Mouse (Mus musculus): ENCODE results near the gene Klc1.
A peak's percentile ranks its signal among the peaks of the same experiment; 100 is the strongest.
"Not testable (repeated sequence)": the region's sequence is repeated elsewhere in the genome, so short reads cannot be mapped to it uniquely, and the experiment has no call there.

The Klc1 gene

GRCm38 (mm10) chr12:111758381-111759175, at the start of gene Klc1:
Gene Klc1 (plus strand): TSS chr12:111758849.
- peak; percentile 59 for DNase-seq (ENCODE audit: low read depth, low spot score)

- DNase-seq (ENCODE audit: low read depth, low spot score) = no peak
These were observed 48.6 kb upstream of the Klc1 start for GRCm38 (mm10) chr12:111710091-111710490.

- no peak for DNase-seq (ENCODE audit: low read depth, low spot score)
These were observed 46.2 kb upstream of the Klc1 start for GRCm38 (mm10) chr12:111712476-111712875.

GRCm38 (mm10) chr12:111713004-111713651, 45.5 kb upstream of the Klc1 start, which contains the start of the genes Bag5 and Apopt1:
Gene Bag5 (minus strand): TSS chr12:111713257.
Gene Apopt1 (plus strand): TSS chr12:111713261.
- peak; percentile 81 for DNase-seq (ENCODE audit: low read depth, low spot score)

GRCm38 (mm10) chr12:111713880-111714279, 44.8 kb upstream of the Klc1 start:
- DNase-seq (ENCODE audit: low read depth, low spot score) = not testable (repeated sequence)

GRCm38 (mm10) chr12:111716505-111716904, 42.1 kb upstream of the Klc1 start:
- DNase-seq (ENCODE audit: low read depth, low spot score) = no peak

GRCm38 (mm10) chr12:111718656-111719055, 40.0 kb upstream of the Klc1 start:
- DNase-seq (ENCODE audit: low read depth, low spot score) = no peak

- no peak for DNase-seq (ENCODE audit: low read depth, low spot score)
These were observed 38.4 kb upstream of the Klc1 start for GRCm38 (mm10) chr12:111720222-111720621.

- DNase-seq (ENCODE audit: low read depth, low spot score) = no peak
These were observed 36.0 kb upstream of the Klc1 start for GRCm38 (mm10) chr12:111722654-111723053.

GRCm38 (mm10) chr12:111724638-111725337, 33.9 kb upstream of the Klc1 start:
- no peak for DNase-seq (ENCODE audit: low read depth, low spot score)

- no peak for DNase-seq (ENCODE audit: low read depth, low spot score)
These were observed 33.1 kb upstream of the Klc1 start for GRCm38 (mm10) chr12:111725338-111726121.

- no peak for DNase-seq (ENCODE audit: low read depth, low spot score)
These were observed 32.6 kb upstream of the Klc1 start for GRCm38 (mm10) chr12:111726122-111726463.

GRCm38 (mm10) chr12:111727956-111728355, 30.7 kb upstream of the Klc1 start:
- no peak for DNase-seq (ENCODE audit: low read depth, low spot score)

GRCm38 (mm10) chr12:111731822-111732807, 26.5 kb upstream of the Klc1 start:
- DNase-seq (ENCODE audit: low read depth, low spot score) = peak; percentile 85

GRCm38 (mm10) chr12:111732921-111733320, 25.7 kb upstream of the Klc1 start:
- DNase-seq (ENCODE audit: low read depth, low spot score) = no peak

- no peak for DNase-seq (ENCODE audit: low read depth, low spot score)
These were observed 23.7 kb upstream of the Klc1 start for GRCm38 (mm10) chr12:111734912-111735311.

GRCm38 (mm10) chr12:111736676-111737075, 22.0 kb upstream of the Klc1 start:
- not testable (repeated sequence) for DNase-seq (ENCODE audit: low read depth, low spot score)

- no peak for DNase-seq (ENCODE audit: low read depth, low spot score)
These were observed 21.3 kb upstream of the Klc1 start for GRCm38 (mm10) chr12:111737370-111737769.

- no peak for DNase-seq (ENCODE audit: low read depth, low spot score)
These were observed 19.9 kb upstream of the Klc1 start for GRCm38 (mm10) chr12:111738754-111739153.

- no peak for DNase-seq (ENCODE audit: low read depth, low spot score)
These were observed 17.3 kb upstream of the Klc1 start for GRCm38 (mm10) chr12:111741338-111741737.
